8 mouse cellular contexts compared by ENCODE assay signal in genomic region chr9:77655181-77655934, GRCm38 (mm10). TPM values are rescaled to one million over a fixed set of nuclear protein-coding genes. Genes with fewer than 3 reads are reported as not detected.
A peak's percentile ranks its signal among the peaks of the same experiment; 100 is the strongest.
DNase-seq lines count a peak whose midpoint lies in the region; ATAC-seq lines count a peak whose summit lies in the region.

No protein-coding gene starts in this region.

- peak overlapping the region; percentile 100 for H3K4me2 ChIP-seq in intestine, embryonic 14.5 days (ENCODE audit: low read length)

- H3K9ac ChIP-seq in intestine, embryonic 14.5 days (ENCODE audit: low read length): peak overlapping the region; percentile 42

- peak; percentile 30 for DNase-seq in R1 (ENCODE audit: low read depth, low spot score)
- DNase-seq in cerebellum, adult 8-10 months: peak; percentile 26
- DNase-seq in intestine, embryonic 14.5 days (ENCODE audit: low spot score): peak; percentile 85
- peak; percentile 25 to 39 for DNase-seq in left cerebral cortex, adult 9 months (ENCODE audit: low spot score in 2 of 2)
- DNase-seq in retina, postnatal 7 days (ENCODE audit: low read depth, low spot score): peak; percentile 38
- DNase-seq in yolk sac, embryonic 10.5 days (ENCODE audit: low spot score): peak; percentile 29

- H3K4me3 ChIP-seq in intestine, embryonic 14.5 days (ENCODE audit: low read depth, low read length): peak overlapping the region; percentile 59
- peak overlapping the region; percentile 92 for H3K4me3 ChIP-seq in megakaryocyte, embryonic 14.5 days (replicated peaks)

- no peaks in the 10 kb centered on the region for H3K4me1 ChIP-seq in intestine, embryonic 14.5 days (replicated peaks; ENCODE audit: control insufficient read depth, insufficient read depth, low read length)
- peaks cover 14% of the 10 kb centered on the region for H3K4me1 ChIP-seq in megakaryocyte, embryonic 14.5 days

- H3K36me3 ChIP-seq in intestine, embryonic 14.5 days (ENCODE audit: control insufficient read depth, insufficient read depth, low read length): no peaks in the 10 kb centered on the region
- H3K36me3 ChIP-seq in megakaryocyte, embryonic 14.5 days (replicated peaks; ENCODE audit: low read length): no peaks in the 10 kb centered on the region

- no peak overlapping the region for H3K27ac ChIP-seq in intestine, embryonic 14.5 days (ENCODE audit: low read depth)

- no peaks in the 10 kb centered on the region for H3K9me3 ChIP-seq in intestine, embryonic 14.5 days (ENCODE audit: control insufficient read depth, low read length)
- no peaks in the 10 kb centered on the region for H3K9me3 ChIP-seq in megakaryocyte, embryonic 14.5 days

- ATAC-seq in frontal cortex, adult (ENCODE audit: low TSS enrichment): peak; percentile 93
- peak; percentile 84 for ATAC-seq in intestine, embryonic 14.5 days (replicated peaks; ENCODE audit: low FRiP score, low TSS enrichment, low read depth)

- WGBS in intestine, embryonic 14.5 days: under 1% methylated on average over 85 of the region's 85 CpGs

- H3K27me3 ChIP-seq in intestine, embryonic 14.5 days (replicated peaks; ENCODE audit: control insufficient read depth, insufficient read depth, low read length): peaks cover 7% of the 10 kb centered on the region
- peaks cover 30% of the 10 kb centered on the region for H3K27me3 ChIP-seq in megakaryocyte, embryonic 14.5 days (replicated peaks)

RNA-seq across cellular contexts. Expression of gene Klhl31, which starts 19.1 kb away (rescaled TPM):
- polyA plus RNA-seq in intestine, embryonic 14.5 days (2014; fragmentation: Nextera tagmentation; extraction: Ambion mirVana): 0.09 TPM in 1 of 2 replicates, not detected in the other
- not detected in 2 replicates for polyA plus RNA-seq in megakaryocyte, embryonic 14.5 days (2012; ENCODE audit: insufficient read depth, low replicate concordance)

Comparison
In these comparisons a context has a peak if more than half of its experiments do, and no peak if none do; other contexts are left out.
1. DNase-seq: peak in every context shown above with its lines; median percentile 85 in intestine, embryonic 14.5 days; 38 in retina, postnatal 7 days; 32 in left cerebral cortex, adult 9 months; 30 in R1; 29 in yolk sac, embryonic 10.5 days; 26 in cerebellum, adult 8-10 months.